Mouse (Mus musculus): ENCODE measurements around the gene 4931414P19Rik.

DNA sequence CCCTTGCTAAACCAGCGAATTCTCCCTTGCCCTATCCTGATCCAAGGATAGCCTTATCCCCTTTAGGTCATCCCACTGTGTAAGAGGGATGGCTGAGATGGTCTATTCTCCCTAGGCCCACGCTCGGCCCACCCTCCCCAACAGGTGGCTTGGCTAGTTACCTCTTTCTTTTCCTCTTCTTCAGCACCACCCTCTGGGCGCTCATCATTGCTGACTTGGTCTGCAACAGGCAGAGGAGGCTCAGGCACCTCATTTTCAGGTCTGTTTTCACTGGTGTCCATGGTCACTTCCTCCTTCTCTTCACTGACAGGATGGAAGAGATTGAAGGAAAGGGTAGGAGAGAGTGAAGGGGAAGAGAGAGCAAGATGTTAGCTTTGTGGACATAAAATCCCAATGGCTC is 45.8 kb upstream of the 4931414P19Rik start:
- TF ChIP-seq ZC3H11A (IDR thresholded peaks at IDR 0.05; ENCODE audit: borderline replicate concordance, low read depth, low read length) (no peak), MAFK (IDR thresholded peaks at IDR 0.05; ENCODE audit: insufficient read depth, low read depth, low read length) (no peak), ZNF384 (IDR thresholded peaks at IDR 0.05; ENCODE audit: low read depth, low read length) (no peak), CHD2 (IDR thresholded peaks at IDR 0.05; ENCODE audit: low read depth, low read length) (no peak), HCFC1 (IDR thresholded peaks at IDR 0.05; ENCODE audit: borderline replicate concordance, insufficient read depth, low read length) (no peak)
